Mouse (Mus musculus): ENCODE results near the gene Ralgps2. TPM values are rescaled to one million over a fixed set of nuclear protein-coding genes. Genes with fewer than 3 reads are reported as not detected.

The Ralgps2 gene
- polyA plus RNA-seq, 1 experiment = 17.5 TPM

- Histone ChIP-seq H3K4me1 (ENCODE audit: control insufficient read depth, insufficient read depth, low read length) (peaks cover 4% of the 10 kb centered on the region), H3K27ac (ENCODE audit: control insufficient read depth, insufficient read depth, low read depth, low read length, poor library complexity) (no peak overlapping the region), H3K4me3 (replicated peaks; ENCODE audit: control insufficient read depth, low read depth, low read length) (no peak overlapping the region)
- 68% methylated on average over 6 of the region's 6 CpGs for WGBS
- TF ChIP-seq POLR2A (IDR thresholded peaks at IDR 0.05; ENCODE audit: borderline replicate concordance, control insufficient read depth, low read depth, low read length) (no peak), CTCF (IDR thresholded peaks at IDR 0.05; ENCODE audit: control insufficient read depth, insufficient read depth, low read length) (no peak)
Observed at GRCm38 (mm10) chr1:156922921-156923320, 16.5 kb downstream of the Ralgps2 start.

- WGBS = 58% methylated on average over 12 of the region's 12 CpGs
- Histone ChIP-seq H3K4me1 (ENCODE audit: control insufficient read depth, insufficient read depth, low read length) (peaks cover 4% of the 10 kb centered on the region), H3K4me3 (replicated peaks; ENCODE audit: control insufficient read depth, low read depth, low read length) (no peak overlapping the region), H3K27ac (ENCODE audit: control insufficient read depth, insufficient read depth, low read depth, low read length, poor library complexity) (peak overlapping the region; percentile 43)
- no peak for TF ChIP-seq POLR2A (IDR thresholded peaks at IDR 0.05; ENCODE audit: borderline replicate concordance, control insufficient read depth, low read depth, low read length)
- TF ChIP-seq CTCF (IDR thresholded peaks at IDR 0.05; ENCODE audit: control insufficient read depth, insufficient read depth, low read length) = no peak
Observed at GRCm38 (mm10) chr1:156921290-156921994, 18.0 kb downstream of the Ralgps2 start.

GRCm38 (mm10) chr1:156917460-156917859 is 22.0 kb downstream of the Ralgps2 start:
- no peak overlapping the region for H3K27ac ChIP-seq (ENCODE audit: control insufficient read depth, insufficient read depth, low read depth, low read length, poor library complexity)
- WGBS = 3% methylated on average over 3 of the region's 3 CpGs
- TF ChIP-seq CTCF (IDR thresholded peaks at IDR 0.05; ENCODE audit: control insufficient read depth, insufficient read depth, low read length) (peak; percentile 25; the same call in 1 of the 2 replicates), POLR2A (IDR thresholded peaks at IDR 0.05; ENCODE audit: borderline replicate concordance, control insufficient read depth, low read depth, low read length) (no peak)

GRCm38 (mm10) chr1:156916361-156916760 is 23.1 kb downstream of the Ralgps2 start:
- no peak overlapping the region for H3K27ac ChIP-seq (ENCODE audit: control insufficient read depth, insufficient read depth, low read depth, low read length, poor library complexity)
- no peaks in the 10 kb centered on the region; the same call in 1 of the 2 replicates for H3K4me1 ChIP-seq (ENCODE audit: control insufficient read depth, insufficient read depth, low read length)
- no peak overlapping the region for H3K4me3 ChIP-seq (replicated peaks; ENCODE audit: control insufficient read depth, low read depth, low read length)
- 81% methylated on average over 3 of the region's 3 CpGs for WGBS
- TF ChIP-seq POLR2A (IDR thresholded peaks at IDR 0.05; ENCODE audit: borderline replicate concordance, control insufficient read depth, low read depth, low read length) (no peak), CTCF (IDR thresholded peaks at IDR 0.05; ENCODE audit: control insufficient read depth, insufficient read depth, low read length) (no peak)

More at GRCm38 (mm10) chr1:156917460-156917859, 22.0 kb downstream of the Ralgps2 start:
- H3K4me1 ChIP-seq (ENCODE audit: control insufficient read depth, insufficient read depth, low read length) = peaks cover 4% of the 10 kb centered on the region
- H3K4me3 ChIP-seq (replicated peaks; ENCODE audit: control insufficient read depth, low read depth, low read length) = no peak overlapping the region

- WGBS = 73% methylated on average over 5 of the region's 5 CpGs
- TF ChIP-seq CTCF (IDR thresholded peaks at IDR 0.05; ENCODE audit: control insufficient read depth, insufficient read depth, low read length) (no peak), POLR2A (IDR thresholded peaks at IDR 0.05; ENCODE audit: borderline replicate concordance, control insufficient read depth, low read depth, low read length) (no peak)
- H3K4me1 ChIP-seq (ENCODE audit: control insufficient read depth, insufficient read depth, low read length) = no peaks in the 10 kb centered on the region; the same call in 1 of the 2 replicates
- no peak overlapping the region for H3K27ac ChIP-seq (ENCODE audit: control insufficient read depth, insufficient read depth, low read depth, low read length, poor library complexity)
- H3K4me3 ChIP-seq (replicated peaks; ENCODE audit: control insufficient read depth, low read depth, low read length) = no peak overlapping the region
Observed at GRCm38 (mm10) chr1:156914942-156915341, 24.5 kb downstream of the Ralgps2 start.

- Histone ChIP-seq H3K27ac (ENCODE audit: control insufficient read depth, insufficient read depth, low read depth, low read length, poor library complexity) (no peak overlapping the region), H3K4me3 (replicated peaks; ENCODE audit: control insufficient read depth, low read depth, low read length) (no peak overlapping the region), H3K4me1 (ENCODE audit: control insufficient read depth, insufficient read depth, low read length) (no peaks in the 10 kb centered on the region; the same call in 1 of the 2 replicates)
- no peak for TF ChIP-seq CTCF (IDR thresholded peaks at IDR 0.05; ENCODE audit: control insufficient read depth, insufficient read depth, low read length)
- no peak for TF ChIP-seq POLR2A (IDR thresholded peaks at IDR 0.05; ENCODE audit: borderline replicate concordance, control insufficient read depth, low read depth, low read length)
- WGBS = 87% methylated on average over 6 of the region's 6 CpGs
Observed at GRCm38 (mm10) chr1:156913190-156913589, 26.2 kb downstream of the Ralgps2 start.

- WGBS = 66% methylated on average over 2 of the region's 2 CpGs
- no peaks in the 10 kb centered on the region; the same call in 1 of the 2 replicates for H3K4me1 ChIP-seq (ENCODE audit: control insufficient read depth, insufficient read depth, low read length)
- H3K27ac ChIP-seq (ENCODE audit: control insufficient read depth, insufficient read depth, low read depth, low read length, poor library complexity) = no peak overlapping the region
- TF ChIP-seq POLR2A (IDR thresholded peaks at IDR 0.05; ENCODE audit: borderline replicate concordance, control insufficient read depth, low read depth, low read length) (no peak), CTCF (IDR thresholded peaks at IDR 0.05; ENCODE audit: control insufficient read depth, insufficient read depth, low read length) (no peak)
- no peak overlapping the region for H3K4me3 ChIP-seq (replicated peaks; ENCODE audit: control insufficient read depth, low read depth, low read length)
Observed at GRCm38 (mm10) chr1:156910948-156911347, 28.5 kb downstream of the Ralgps2 start.

- Histone ChIP-seq H3K4me3 (replicated peaks; ENCODE audit: control insufficient read depth, low read depth, low read length) (no peak overlapping the region), H3K27ac (ENCODE audit: control insufficient read depth, insufficient read depth, low read depth, low read length, poor library complexity) (no peak overlapping the region), H3K4me1 (ENCODE audit: control insufficient read depth, insufficient read depth, low read length) (no peaks in the 10 kb centered on the region; the same call in 1 of the 2 replicates)
- TF ChIP-seq CTCF (IDR thresholded peaks at IDR 0.05; ENCODE audit: control insufficient read depth, insufficient read depth, low read length) (no peak), POLR2A (IDR thresholded peaks at IDR 0.05; ENCODE audit: borderline replicate concordance, control insufficient read depth, low read depth, low read length) (no peak)
Observed at GRCm38 (mm10) chr1:156909866-156910265, 29.6 kb downstream of the Ralgps2 start.

Measured in bone marrow, adult 2 months (tissue).